Mouse (Mus musculus): ENCODE measurements around the gene Nkx6-2.

Gene Nkx6-2

DNA sequence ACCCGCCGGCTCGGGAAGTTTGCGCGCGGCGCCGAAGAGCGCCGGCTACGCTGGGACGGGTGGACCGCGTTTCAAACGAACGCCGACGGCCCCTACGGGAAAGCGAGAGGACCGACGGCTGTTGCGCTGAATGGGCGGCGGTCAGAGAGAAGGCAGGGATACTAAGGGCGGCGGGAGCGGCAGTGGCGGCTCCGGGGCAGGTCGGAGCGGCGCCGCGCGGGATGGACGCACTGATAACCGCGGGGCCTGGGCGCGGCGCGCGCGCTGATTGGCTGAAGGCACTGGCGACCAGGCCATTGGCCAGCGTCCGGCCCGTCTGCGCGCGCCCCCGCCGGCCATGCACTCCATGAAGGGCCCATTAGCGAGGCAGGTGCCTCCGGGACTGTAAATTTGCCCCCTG, at the start of gene Nkx6-2:
Nkx6-2 (minus strand) TSS at position 203 of the 400 bp plus-strand sequence.
- under 1% methylated on average over 56 of the region's 56 CpGs for WGBS

DNA sequence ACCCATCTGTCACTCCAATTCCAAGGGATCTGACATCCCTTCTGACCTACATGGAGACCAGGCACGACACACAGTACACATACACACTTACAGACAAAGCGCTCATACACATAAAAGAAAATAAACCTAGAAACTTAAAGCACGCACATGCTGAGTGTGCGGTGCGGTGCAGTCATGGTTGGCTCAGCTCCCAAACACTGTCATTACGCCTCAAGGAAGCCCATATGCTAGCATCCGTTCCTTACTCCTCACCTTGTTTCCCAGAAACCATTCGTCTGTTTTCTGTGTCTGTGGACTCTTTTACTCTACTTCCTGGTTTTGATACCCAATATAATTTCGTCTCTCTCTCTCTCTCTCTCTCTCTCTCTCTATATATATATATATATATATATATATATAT, 42.6 kb upstream of the Nkx6-2 start:
- 65% methylated on average over 9 of the region's 9 CpGs for WGBS

DNA sequence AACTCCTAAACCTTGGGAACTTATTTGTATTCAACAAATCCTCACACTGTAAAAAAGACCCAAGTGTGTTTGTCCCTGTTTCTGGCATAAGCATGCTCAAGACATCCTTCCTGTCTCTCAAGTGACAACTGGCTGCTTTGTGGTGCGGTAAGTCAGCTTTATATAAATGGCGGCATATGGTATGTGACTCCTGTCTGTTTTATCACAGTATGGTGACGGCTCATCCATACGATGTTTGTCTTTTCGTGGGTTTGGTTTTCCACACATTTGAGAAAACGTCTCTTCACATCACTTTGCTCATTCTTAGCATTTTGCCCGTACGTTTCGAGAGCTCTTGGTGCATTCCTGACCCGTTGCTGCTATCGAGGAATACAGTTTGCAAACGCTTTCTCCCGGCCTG, 40.0 kb upstream of the Nkx6-2 start:
- 62% methylated on average over 13 of the region's 13 CpGs for WGBS

DNA sequence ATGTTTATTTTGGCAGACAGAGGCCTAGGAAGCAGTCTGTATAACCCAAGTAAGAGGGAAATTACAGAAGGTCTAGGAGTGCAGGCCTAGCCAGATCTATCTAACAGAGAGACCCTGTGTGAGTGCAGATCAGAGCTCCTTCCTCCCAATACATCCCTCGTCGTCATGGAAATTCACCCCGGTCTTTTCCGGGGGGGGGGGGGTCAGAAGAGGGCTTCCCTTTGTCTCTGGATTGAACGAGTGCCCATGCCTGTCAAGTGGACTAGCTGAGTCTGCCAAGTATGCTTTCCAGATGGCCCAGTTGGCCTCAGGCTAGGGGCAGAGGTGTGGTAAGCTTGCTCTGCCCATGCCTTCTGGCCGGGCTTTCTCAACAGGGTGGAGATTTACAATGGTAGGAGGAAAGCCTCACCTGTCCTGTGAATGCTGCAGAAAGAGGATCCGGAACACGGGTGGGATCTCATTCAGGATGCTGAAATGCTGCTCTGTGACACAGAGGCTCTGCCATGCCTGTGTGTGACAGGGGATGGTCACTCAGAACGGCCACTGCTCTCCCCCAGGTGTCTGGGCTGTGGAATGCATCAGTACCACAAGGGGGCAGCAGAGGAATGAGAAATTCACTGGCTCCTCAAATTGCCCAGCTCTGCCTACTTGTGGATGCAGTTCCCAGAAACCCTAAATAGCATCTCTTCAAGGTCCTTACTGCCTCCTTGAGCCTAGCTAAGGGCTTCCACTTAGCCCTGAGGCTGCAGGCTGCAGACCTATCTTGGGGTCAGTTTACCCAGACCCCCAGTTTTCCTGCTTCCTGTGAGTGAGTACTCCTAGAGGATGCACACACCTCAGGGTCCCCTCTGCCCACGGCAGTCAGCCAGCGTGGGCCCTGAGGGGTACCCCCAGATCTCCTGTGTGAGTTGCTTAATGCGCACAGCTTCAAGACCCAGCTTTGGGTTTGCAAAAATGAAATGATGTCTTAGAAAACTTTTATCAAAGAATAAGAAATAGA, 33.5 kb upstream of the Nkx6-2 start:
- WGBS: 34% methylated on average over 12 of the region's 12 CpGs

DNA sequence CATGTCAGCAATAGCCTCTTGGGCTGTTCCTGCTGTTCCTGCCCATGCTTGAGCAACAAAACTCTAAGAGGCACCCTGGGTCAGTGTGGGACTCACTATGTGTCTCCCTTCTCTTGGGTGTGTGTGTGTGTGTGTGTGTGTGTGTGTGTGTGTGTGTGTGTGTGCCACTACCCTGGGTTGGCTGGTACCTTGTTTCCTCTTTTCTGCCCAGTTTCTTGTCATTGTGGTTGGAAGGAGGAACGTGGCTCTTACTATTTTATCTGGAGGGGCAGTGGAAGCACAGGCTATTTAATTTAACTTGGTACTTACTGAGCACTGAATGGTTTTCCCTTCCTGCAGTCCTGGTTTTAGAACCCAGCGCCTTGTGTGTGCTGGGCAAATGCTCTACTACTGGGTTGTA, 27.7 kb upstream of the Nkx6-2 start:
- WGBS: 96% methylated on average over 2 of the region's 2 CpGs

DNA sequence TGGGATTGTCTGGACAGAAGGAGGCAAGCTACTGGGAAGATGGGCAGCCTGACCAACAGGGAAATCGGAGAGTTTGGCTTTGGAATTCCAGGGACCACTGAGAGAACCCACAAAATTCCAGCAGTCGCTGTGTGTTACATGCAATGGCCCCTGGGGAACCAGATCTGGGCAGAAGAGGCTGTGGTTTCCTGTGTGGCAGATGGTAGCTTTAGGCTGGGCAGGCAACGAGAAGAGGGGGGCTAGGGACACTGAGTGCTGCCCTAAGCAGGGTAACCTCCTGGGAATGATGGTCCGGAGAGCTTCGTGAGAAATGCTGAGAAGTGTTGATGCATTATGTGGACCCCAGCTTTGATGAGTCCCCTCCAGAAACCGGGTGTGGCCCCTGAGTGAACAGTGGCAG, 13.3 kb upstream of the Nkx6-2 start:
- WGBS: 84% methylated on average over 6 of the region's 6 CpGs

- WGBS: 84% methylated on average over 6 of the region's 6 CpGs
Observed at GRCm38 (mm10) chr7:139595311-139595710, 12.7 kb upstream of the Nkx6-2 start.

DNA sequence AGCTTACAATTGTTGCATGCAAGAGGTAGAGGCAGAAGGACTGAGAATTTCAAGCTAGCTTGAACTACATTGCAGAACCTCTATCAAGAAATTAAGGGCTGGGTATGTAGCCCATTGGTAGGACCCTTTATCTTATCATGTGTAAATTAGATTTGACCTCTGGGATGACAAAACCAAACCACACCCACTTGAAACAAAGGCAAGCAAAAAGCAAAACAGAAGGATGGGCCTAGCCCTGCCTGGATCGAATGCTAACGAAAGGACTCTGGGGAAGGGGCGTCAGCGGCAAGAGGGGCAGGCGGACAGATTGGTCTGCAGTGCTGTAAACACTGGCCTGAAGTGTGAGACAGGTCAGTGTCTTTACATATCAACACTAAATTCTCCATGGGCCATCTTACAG, 8.7 kb upstream of the Nkx6-2 start:
- 93% methylated on average over 5 of the region's 5 CpGs for WGBS

DNA sequence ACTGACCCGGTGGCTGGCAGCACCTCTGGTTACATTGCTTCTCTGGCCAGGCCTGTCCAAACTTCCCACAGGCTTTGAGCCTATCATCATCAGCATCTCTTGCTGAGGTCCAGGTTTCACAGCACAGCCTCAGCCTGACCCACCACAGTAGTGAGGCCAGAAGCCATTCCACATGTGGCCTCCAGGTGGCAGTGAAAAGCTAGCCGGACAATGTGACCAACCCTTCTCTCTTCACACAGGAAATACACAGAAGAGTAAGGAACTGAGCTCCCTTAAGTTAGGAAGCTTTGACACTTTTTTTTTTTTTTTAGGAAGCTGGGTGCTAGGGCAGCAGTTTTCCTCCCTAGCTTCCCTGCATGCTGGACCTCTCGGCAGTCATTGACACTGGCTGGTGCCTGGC, 7.7 kb upstream of the Nkx6-2 start:
- 47% methylated on average over 3 of the region's 3 CpGs for WGBS

DNA sequence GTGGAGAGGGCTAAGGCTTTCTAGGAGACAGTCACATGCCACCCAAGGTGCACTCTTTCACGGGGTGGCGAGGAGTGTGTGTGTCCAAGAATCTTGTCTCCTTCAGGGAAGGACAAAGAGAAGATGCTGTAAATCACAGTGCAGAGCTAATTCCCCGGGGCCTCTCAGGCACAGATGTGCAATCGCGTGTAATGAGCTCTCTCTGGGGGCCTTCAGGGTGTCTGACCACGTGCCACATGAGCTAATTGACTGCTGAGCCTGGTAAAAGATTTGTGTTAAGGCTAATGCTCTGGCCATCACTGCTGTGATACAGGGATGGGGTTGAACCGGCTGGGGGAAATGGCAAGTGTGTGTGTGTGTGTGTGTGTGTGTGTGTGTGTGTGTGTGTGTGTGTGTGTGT, 5.3 kb upstream of the Nkx6-2 start:
- WGBS: 61% methylated on average over 7 of the region's 7 CpGs

GRCm38 (mm10) chr7:139585183-139585821, 2.7 kb upstream of the Nkx6-2 start:
- 11% methylated on average over 29 of the region's 29 CpGs for WGBS

DNA sequence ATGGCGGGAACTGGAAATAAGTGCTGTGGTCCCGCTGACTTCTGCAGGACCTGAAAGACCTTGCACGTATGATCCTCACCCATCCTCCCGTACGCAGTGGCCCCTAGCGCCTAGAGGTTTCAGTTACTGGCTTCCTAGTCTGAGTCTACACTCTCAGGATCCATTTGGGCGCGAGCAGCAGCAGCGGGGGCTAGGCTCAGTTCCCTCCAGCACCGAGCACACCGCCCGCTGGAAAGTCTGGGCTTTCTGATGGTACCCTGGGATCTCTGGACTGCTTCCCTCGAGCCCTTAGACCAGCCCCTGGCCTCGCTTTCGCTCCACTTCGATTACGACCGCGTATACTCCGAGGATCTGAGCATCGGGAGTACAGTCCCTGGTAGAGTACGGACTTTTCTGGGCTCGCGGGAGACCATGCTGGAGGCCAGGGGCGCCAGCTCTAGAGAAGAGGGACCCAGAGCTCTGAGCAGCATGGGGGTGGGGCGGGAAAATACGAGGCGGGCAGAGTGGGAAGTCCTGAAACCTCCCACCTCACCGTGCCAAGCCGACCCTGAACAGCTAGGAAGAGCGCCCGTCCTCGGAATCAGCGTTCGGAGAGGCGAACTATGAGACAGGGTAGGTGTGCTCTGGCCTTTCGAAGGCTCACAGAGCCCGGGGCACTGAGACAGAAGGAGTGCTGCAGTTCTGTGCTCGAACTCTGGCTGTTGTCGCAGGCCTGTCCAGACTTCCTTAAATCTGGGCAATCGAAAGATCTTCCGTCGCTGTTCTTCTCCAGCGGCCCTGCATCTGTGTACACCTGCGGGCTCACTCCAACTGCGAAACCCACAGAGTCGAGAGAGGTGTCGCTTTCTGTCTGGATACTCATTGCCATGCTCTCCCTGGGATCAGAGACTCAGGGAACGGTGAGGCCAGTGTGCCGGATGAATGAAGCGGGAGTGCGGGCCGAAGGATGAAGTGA, 1.9 kb upstream of the Nkx6-2 start:
- 12% methylated on average over 53 of the region's 53 CpGs for WGBS

DNA sequence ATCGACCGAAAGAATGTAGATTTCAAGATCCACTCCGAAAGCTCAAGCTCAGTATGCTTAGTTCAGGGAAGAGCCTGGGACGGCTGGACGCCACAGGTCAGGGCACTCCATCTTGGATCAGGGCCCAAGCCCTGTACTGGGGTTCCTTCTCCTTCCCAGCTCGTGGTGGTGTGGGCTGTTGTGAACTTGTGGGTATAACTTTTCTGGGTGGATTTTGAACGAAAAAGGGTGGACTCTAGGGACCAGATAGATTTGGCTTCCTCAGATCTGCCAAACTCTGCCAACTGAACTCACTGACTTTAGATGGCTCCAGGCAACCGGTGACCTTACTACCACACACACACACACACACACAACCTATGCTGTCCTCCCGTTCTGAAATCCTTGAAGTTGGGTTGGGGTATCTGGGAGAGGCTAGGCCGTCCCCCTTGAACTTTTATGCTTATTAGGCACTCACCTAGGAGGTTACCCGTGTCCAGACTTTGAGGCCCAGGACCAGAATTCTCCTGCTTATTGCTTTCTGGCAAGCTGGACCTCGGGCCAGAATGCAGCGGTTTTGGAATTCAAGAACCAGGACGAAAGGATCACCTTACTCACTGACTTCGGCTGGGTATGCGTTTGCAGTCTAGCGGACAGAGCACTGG, 619 bp upstream of the Nkx6-2 start:
- WGBS: 25% methylated on average over 17 of the region's 17 CpGs

- 1% methylated on average over 82 of the region's 82 CpGs for WGBS
Observed at GRCm38 (mm10) chr7:139581801-139582571, 611 bp downstream of the Nkx6-2 start.

- 9% methylated on average over 78 of the region's 78 CpGs for WGBS
Observed at GRCm38 (mm10) chr7:139580851-139581775, 1.5 kb downstream of the Nkx6-2 start.

DNA sequence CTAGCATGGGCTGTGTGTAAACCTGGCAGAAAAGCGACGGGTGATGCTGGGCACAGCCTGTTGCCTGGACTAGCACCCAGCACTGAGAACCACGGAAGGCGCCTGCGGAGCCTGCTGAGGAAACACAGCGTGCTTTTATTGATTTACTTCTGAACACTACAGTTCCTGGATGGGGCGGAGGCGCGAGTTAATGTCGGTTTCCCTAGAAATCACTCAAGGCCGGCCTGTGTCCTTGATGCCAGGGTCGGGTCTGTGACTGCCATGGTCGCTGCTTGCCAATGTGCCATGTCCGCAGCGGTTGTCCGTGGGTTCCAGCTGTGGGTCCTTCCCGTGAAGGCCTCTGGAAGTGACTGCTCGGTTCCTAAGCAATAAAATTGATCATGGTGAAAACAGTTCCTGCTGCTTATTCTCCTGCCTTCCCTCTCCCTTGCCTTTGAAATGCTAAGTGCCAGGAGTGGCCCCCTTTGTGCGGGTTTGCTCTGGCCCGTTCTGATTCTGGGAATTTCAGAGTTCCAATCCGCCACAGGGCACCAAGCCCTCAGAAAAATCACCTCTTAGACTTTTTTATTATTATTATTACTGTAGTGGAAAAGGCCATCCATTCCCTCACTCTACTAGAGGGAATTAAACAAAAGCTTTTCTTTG, 3.2 kb downstream of the Nkx6-2 start:
- 87% methylated on average over 21 of the region's 21 CpGs for WGBS

- 95% methylated on average over 16 of the region's 16 CpGs for WGBS
Observed at GRCm38 (mm10) chr7:139576064-139576686, 6.4 kb downstream of the Nkx6-2 start.

- WGBS: 82% methylated on average over 3 of the region's 3 CpGs
Observed at GRCm38 (mm10) chr7:139572665-139573064, 9.9 kb downstream of the Nkx6-2 start.

Data from cerebral cortex, adult 2 months (tissue).